Mouse (Mus musculus) lung, postnatal 10 days (tissue): ENCODE data around the gene Arhgap31.
"Not testable (repeated sequence)": the region's sequence is repeated elsewhere in the genome, so short reads cannot be mapped to it uniquely, and the experiment has no call there.

Source experiments
- DNase-seq: peaks from one replicate; pipeline ENCODE4 v3.0.0; 2021

The Arhgap31 gene

GRCm38 (mm10) chr16:38681313-38681712, 31.8 kb downstream of the Arhgap31 start:
- DNase-seq, result no peak

- peak; percentile 55 for DNase-seq
Observed at GRCm38 (mm10) chr16:38679431-38680021, 33.5 kb downstream of the Arhgap31 start.

DNA sequence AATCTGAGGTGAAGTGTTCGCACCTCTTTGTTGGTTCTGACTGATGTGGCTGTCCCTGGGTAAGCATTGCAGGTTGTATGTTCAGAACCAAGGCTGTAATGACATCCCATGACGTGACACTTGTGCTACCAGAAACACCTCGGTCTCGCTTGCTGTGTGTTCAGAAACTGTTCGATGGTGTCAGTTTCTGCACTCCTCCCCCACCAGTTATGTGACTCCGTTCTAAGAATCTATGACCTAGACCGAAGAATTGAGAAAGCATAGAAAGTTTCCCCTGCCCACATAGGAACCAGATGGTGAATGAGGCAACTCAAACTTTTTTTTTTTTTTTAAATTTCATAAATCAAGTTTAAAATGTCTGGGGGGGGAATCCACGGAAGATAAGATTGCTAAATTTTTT, 34.2 kb downstream of the Arhgap31 start:
- DNase-seq, result no peak

GRCm38 (mm10) chr16:38677941-38678340, 35.1 kb downstream of the Arhgap31 start:
- DNase-seq, result not testable (repeated sequence)

DNA sequence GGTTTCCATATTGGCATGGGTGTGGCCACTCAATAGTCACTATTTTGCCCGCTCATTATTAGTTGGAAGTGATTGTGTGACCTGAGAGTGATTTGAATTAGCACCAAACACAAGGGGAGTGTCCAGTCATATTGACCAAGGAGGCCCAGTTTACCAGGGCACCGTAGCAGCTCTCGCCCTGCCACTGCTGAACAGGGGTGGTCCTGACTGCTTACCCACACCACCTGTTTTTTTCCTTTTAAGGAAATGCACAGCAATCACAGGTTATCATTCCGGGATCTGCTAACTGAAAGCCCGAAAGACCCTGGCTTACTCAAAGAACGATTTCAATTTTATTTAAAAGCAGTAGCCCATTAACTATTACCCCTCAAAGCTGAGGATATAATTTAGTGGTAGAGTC, 35.9 kb downstream of the Arhgap31 start:
- DNase-seq, result no peak

DNA sequence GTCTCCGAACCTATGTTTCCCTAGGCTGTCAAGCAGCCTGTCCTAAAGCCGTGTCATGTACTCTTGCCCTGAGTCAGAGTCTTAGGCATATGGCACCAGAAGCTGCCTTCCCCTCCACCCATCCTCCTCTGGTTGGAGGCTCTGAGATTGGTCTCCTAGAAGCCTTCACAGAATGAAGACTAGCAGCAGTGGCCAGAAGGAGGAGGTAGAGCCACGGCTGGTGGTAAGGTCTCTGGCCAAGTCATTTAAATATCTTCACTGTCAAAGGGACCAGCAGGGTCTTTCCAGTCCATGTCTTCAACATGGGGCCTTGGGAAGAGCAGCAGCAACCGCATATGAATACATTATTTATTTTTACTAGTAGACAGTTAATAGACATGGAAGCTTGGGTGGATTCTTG, 36.4 kb downstream of the Arhgap31 start:
- DNase-seq, result no peak

GRCm38 (mm10) chr16:38675600-38676335, 37.3 kb downstream of the Arhgap31 start:
- no peak for DNase-seq

DNA sequence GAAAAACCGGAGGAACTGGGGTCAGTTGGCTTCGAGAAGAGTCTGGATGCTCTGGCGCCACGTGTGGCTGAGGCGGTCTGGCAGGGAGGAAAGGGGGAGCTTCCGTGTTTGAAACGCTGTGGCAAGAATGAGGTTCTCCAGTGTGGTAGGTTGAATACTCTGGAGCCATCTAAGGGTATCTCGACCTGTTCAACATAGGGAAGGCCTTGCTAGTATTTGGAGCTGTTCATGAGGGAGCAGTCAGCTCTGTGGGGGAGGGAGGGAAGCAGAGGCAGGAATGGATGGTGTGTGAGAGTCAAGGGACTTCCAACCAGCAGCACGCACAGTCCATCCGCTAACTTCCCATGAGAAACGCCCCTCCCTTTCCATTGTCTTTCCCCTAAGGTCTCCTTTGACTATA, 38.2 kb downstream of the Arhgap31 start:
- no peak for DNase-seq

- no peak for DNase-seq
Observed at GRCm38 (mm10) chr16:38673511-38673910, 39.6 kb downstream of the Arhgap31 start.

- no peak for DNase-seq
Observed at GRCm38 (mm10) chr16:38672947-38673346, 40.1 kb downstream of the Arhgap31 start.

GRCm38 (mm10) chr16:38672370-38672769, 40.7 kb downstream of the Arhgap31 start:
- peak; percentile 38 for DNase-seq

DNA sequence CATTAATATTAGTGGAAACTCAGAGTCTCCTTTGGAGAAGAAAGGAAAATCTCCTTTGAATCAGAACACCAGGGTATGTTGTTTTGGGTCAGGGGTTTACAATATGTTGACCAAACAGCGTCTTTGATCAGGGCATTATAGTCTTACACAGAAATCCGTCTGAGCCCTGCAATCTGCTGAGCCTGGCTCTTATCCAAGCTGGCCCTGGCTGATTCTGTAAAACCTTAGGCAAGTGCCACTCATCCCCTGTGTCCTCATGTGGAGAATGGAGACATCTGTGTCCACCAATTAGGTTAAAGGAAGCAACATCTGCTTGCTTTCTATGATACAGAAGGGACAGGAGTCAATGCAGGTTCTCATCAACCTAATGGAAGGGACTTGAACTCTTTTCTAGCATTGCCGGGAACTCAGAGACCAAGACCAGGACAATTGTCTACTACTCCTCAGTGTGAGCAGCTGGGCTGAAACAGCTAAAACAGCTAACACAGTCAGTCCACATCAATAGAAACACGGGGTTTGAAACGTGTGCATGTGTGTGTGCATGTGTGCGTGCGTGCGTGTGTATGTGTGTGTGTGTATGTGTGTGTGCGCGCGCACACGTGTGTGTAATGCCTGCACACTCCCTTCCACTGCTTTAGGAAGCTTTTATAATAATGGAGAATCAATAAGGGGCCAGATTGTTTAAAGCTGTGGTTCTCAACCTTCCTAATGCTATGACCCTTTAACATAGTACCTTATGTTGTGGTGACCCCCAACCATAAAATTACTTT, 42.3 kb downstream of the Arhgap31 start:
- no peak for DNase-seq

GRCm38 (mm10) chr16:38668871-38669675, 44.0 kb downstream of the Arhgap31 start:
- peak; percentile 79 for DNase-seq

DNA sequence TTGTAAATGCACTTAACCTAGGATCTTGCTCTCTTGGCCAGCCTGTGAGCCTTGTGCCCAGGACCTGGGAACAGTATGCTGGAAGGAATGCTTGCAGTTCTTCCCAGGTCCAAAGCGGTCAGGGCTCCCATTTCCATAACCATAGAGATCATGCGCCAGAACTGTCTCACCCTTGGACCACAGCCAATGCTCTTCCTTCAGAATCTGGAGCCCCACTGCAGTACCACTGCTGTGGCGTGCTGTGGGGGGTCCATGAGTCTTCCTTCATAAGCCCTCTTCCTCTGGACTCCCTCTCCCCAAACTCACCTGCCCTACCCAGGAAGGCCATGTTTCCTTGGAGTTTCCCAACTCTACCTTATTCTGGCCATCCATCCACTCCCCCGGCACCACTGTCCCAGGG, 46.6 kb downstream of the Arhgap31 start:
- no peak for DNase-seq

DNA sequence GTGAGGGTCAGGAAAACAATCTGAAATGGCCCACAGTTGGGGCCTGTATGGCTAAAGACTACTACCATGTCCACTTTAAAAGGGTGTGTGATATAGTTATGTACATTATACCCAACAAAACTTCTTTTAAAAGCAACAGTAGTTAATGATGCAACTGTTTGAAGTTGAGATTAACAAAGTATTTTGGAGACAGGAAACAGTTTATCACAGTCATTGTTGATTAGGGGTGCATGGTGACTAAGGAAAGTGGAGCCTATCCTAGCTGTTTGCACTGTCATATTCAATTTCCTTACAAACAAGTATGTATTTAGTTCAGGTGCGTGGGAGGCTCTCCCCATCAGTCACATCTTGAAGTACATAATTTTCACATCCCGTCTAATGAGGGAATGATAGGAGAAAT, 47.1 kb downstream of the Arhgap31 start:
- no peak for DNase-seq

- no peak for DNase-seq
Observed at GRCm38 (mm10) chr16:38662575-38662974, 50.5 kb downstream of the Arhgap31 start.

- DNase-seq, result no peak
Observed at GRCm38 (mm10) chr16:38654308-38654707, 58.8 kb downstream of the Arhgap31 start.

- DNase-seq, result peak; percentile 60
Observed at GRCm38 (mm10) chr16:38653390-38653871, 59.6 kb downstream of the Arhgap31 start.

- DNase-seq, result no peak
Observed at GRCm38 (mm10) chr16:38652653-38653052, 60.4 kb downstream of the Arhgap31 start.

- DNase-seq, result peak; percentile 54
Observed at GRCm38 (mm10) chr16:38651721-38652231, 61.3 kb downstream of the Arhgap31 start.

DNA sequence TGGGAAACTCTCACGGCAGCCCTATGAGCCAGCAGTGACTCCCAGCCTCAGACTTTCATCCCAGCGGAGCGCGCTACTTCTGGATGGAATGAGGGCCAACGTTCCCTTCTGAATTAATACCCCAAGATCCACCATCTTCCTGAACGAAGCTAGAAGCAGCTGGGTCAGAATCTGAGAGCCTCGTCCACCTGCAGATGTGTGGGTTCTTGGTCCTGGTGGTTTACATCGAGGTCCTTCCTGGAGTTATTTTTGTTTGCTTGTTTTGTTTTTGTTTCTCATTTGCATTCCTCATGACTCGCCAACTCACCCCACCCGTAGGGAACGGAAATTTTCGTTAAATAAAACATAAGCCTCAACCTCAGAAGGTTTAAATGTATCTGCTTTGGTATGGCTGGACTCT, 61.8 kb downstream of the Arhgap31 start:
- DNase-seq, result no peak

- DNase-seq, result peak; percentile 66
Observed at GRCm38 (mm10) chr16:38649431-38649827, 63.6 kb downstream of the Arhgap31 start.
